Mouse (Mus musculus): ENCODE data around the gene Osbpl9. TPM values are rescaled to one million over a fixed set of nuclear protein-coding genes. Genes with fewer than 3 reads are reported as not detected.

Osbpl9 gene
- polyA plus RNA-seq, 1 experiment from 2014 or later = 60.0 TPM

DNA sequence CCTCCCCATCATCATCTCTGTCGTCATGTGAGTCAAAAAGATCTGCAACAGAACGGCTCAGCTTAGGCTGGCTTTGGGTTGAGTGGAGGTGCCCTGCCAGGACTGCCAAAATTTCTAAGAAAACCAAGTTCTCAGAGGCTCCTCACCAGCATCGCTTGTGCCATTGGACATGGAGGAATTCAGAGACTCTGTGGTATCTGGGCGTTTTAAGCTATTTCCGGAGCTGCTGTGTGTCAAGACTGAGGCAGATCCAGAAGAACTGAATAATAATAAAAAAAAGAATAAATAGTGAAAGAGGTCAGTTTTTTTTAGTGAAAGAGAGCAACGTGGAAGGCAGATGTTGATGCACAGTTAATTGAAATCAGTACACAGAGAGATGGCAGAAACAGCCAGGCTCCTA lies 129.2 kb downstream of the Osbpl9 start:
- no peak overlapping the region for H3K9ac ChIP-seq
- no peak for ATAC-seq (ENCODE audit: insufficient read depth)
- H3K4me1 ChIP-seq (ENCODE audit: insufficient read depth) = no peaks in the 10 kb centered on the region
- H3K27ac ChIP-seq (ENCODE audit: low read depth) = no peak overlapping the region
- no peaks in the 10 kb centered on the region for H3K9me3 ChIP-seq (ENCODE audit: low read depth, low read length)
- no peak for TF ChIP-seq CTCF (IDR thresholded peaks at IDR 0.05; ENCODE audit: low read depth)
- H3K27me3 ChIP-seq (ENCODE audit: insufficient read depth, low read length) = no peaks in the 10 kb centered on the region
- no peak for DNase-seq
- no peak overlapping the region for H3K4me3 ChIP-seq (ENCODE audit: low read depth, low read length)
- 64% methylated on average over 6 of the region's 6 CpGs for WGBS
- H3K36me3 ChIP-seq (ENCODE audit: insufficient read depth) = peaks cover 34% of the 10 kb centered on the region; the same call in 1 of the 2 replicates
- no peak overlapping the region for H3K4me2 ChIP-seq

- 91% methylated on average over 5 of the region's 5 CpGs for WGBS
- H3K27me3 ChIP-seq (ENCODE audit: insufficient read depth, low read length) = no peaks in the 10 kb centered on the region
- no peak for TF ChIP-seq CTCF (IDR thresholded peaks at IDR 0.05; ENCODE audit: low read depth)
- no peaks in the 10 kb centered on the region for H3K9me3 ChIP-seq (ENCODE audit: low read depth, low read length)
- H3K27ac ChIP-seq (ENCODE audit: low read depth) = no peak overlapping the region
- ATAC-seq (ENCODE audit: insufficient read depth) (no peak), DNase-seq (no peak)
- H3K36me3 ChIP-seq (ENCODE audit: insufficient read depth) = peaks cover 84% of the 10 kb centered on the region
- no peak overlapping the region for H3K4me2 ChIP-seq
- H3K4me3 ChIP-seq (ENCODE audit: low read depth, low read length) = no peak overlapping the region
- no peaks in the 10 kb centered on the region for H3K4me1 ChIP-seq (ENCODE audit: insufficient read depth)
- no peak overlapping the region for H3K9ac ChIP-seq
These were observed 136.4 kb downstream of the Osbpl9 start for GRCm38 (mm10) chr4:109065714-109066113.

GRCm38 (mm10) chr4:109064941-109065340 lies 137.1 kb downstream of the Osbpl9 start:
- no peak for TF ChIP-seq CTCF (IDR thresholded peaks at IDR 0.05; ENCODE audit: low read depth)
- Histone ChIP-seq H3K9me3 (ENCODE audit: low read depth, low read length) (no peaks in the 10 kb centered on the region), H3K36me3 (ENCODE audit: insufficient read depth) (peaks cover 85% of the 10 kb centered on the region), H3K9ac (no peak overlapping the region), H3K27ac (ENCODE audit: low read depth) (no peak overlapping the region), H3K4me1 (ENCODE audit: insufficient read depth) (no peaks in the 10 kb centered on the region), H3K4me3 (ENCODE audit: low read depth, low read length) (no peak overlapping the region), H3K27me3 (ENCODE audit: insufficient read depth, low read length) (no peaks in the 10 kb centered on the region), H3K4me2 (no peak overlapping the region)
- DNase-seq = no peak
- WGBS = 94% methylated on average over 6 of the region's 6 CpGs
- no peak for ATAC-seq (ENCODE audit: insufficient read depth)

GRCm38 (mm10) chr4:109059255-109059821 lies 142.7 kb downstream of the Osbpl9 start:
- no peak overlapping the region for H3K4me3 ChIP-seq (ENCODE audit: low read depth, low read length)
- no peak overlapping the region for H3K4me2 ChIP-seq
- H3K4me1 ChIP-seq (ENCODE audit: insufficient read depth) = no peaks in the 10 kb centered on the region
- no peak overlapping the region for H3K9ac ChIP-seq
- TF ChIP-seq CTCF (IDR thresholded peaks at IDR 0.05; ENCODE audit: low read depth) = no peak
- H3K9me3 ChIP-seq (ENCODE audit: low read depth, low read length) = no peaks in the 10 kb centered on the region
- H3K27me3 ChIP-seq (ENCODE audit: insufficient read depth, low read length) = no peaks in the 10 kb centered on the region
- peak; percentile 25 for DNase-seq
- 78% methylated on average over 4 of the region's 4 CpGs for WGBS
- no peak overlapping the region for H3K27ac ChIP-seq (ENCODE audit: low read depth)
- no peak for ATAC-seq (ENCODE audit: insufficient read depth)
- peaks cover 96% of the 10 kb centered on the region for H3K36me3 ChIP-seq (ENCODE audit: insufficient read depth)

GRCm38 (mm10) chr4:109057640-109058039 lies 144.4 kb downstream of the Osbpl9 start:
- whole genome bisulfite sequencing = 92% methylated on average over 8 of the region's 8 CpGs

DNA sequence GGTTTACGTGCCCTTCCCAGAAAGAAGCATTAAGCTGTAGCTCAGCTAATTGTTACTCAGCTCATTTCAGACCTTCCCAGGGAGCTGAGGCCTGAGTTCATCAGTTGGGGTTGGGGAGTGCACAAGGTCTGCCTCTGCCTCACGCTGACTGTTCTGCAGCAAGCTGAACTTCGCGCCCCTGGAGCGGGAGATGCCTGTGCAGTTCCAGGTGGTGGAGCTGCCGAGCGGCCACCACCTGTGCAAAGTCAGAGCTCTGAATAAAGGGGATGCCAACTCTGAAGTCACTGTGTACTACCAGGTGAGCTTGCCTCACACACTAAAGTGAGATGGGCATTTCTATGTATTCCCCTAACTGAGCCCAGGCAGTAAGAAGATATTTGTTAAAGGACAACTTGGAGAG lies 145.7 kb downstream of the Osbpl9 start:
- DNase-seq (no peak), ATAC-seq (ENCODE audit: insufficient read depth) (no peak)
- Histone ChIP-seq H3K27me3 (ENCODE audit: insufficient read depth, low read length) (no peaks in the 10 kb centered on the region), H3K4me2 (no peak overlapping the region), H3K36me3 (ENCODE audit: insufficient read depth) (peaks cover 84% of the 10 kb centered on the region), H3K9ac (no peak overlapping the region), H3K27ac (ENCODE audit: low read depth) (no peak overlapping the region), H3K9me3 (ENCODE audit: low read depth, low read length) (no peaks in the 10 kb centered on the region), H3K4me3 (ENCODE audit: low read depth, low read length) (no peak overlapping the region), H3K4me1 (ENCODE audit: insufficient read depth) (no peaks in the 10 kb centered on the region)
- TF ChIP-seq CTCF (IDR thresholded peaks at IDR 0.05; ENCODE audit: low read depth) = no peak
- WGBS = 78% methylated on average over 7 of the region's 7 CpGs

More at GRCm38 (mm10) chr4:109057640-109058039, 144.4 kb downstream of the Osbpl9 start:
- Histone ChIP-seq H3K27ac (ENCODE audit: low read depth) (no peak overlapping the region), H3K4me1 (ENCODE audit: insufficient read depth) (no peaks in the 10 kb centered on the region), H3K36me3 (ENCODE audit: insufficient read depth) (peaks cover 92% of the 10 kb centered on the region), H3K9ac (no peak overlapping the region), H3K4me3 (ENCODE audit: low read depth, low read length) (no peak overlapping the region), H3K27me3 (ENCODE audit: insufficient read depth, low read length) (no peaks in the 10 kb centered on the region), H3K4me2 (no peak overlapping the region), H3K9me3 (ENCODE audit: low read depth, low read length) (no peaks in the 10 kb centered on the region)
- DNase-seq (no peak), ATAC-seq (ENCODE audit: insufficient read depth) (no peak)
- no peak for TF ChIP-seq CTCF (IDR thresholded peaks at IDR 0.05; ENCODE audit: low read depth)

DNA sequence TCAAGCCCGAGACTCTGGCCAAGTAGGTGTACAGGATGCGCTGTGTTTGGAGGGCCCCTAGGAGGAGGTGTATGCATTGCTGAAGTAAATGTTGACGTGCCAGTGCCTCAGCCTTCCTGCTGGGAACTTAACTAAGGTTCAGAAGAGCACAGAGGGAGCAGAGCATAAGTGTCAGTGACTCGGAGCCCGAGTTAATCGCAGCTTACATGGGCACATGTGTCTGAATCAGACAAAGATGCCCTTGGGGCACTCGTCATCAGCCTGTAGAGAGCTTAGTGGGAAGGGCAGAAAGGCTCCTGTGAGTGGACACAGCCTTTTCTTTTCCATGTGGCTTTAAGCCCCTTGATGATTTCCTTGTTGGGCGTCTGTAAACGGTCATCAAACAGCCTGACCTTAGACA lies 148.1 kb downstream of the Osbpl9 start:
- Histone ChIP-seq H3K27ac (ENCODE audit: low read depth) (no peak overlapping the region), H3K27me3 (ENCODE audit: insufficient read depth, low read length) (no peaks in the 10 kb centered on the region), H3K4me2 (no peak overlapping the region), H3K9ac (no peak overlapping the region), H3K36me3 (ENCODE audit: insufficient read depth) (peaks cover 82% of the 10 kb centered on the region), H3K9me3 (ENCODE audit: low read depth, low read length) (no peaks in the 10 kb centered on the region), H3K4me1 (ENCODE audit: insufficient read depth) (no peaks in the 10 kb centered on the region), H3K4me3 (ENCODE audit: low read depth, low read length) (no peak overlapping the region)
- WGBS = 85% methylated on average over 9 of the region's 9 CpGs
- TF ChIP-seq CTCF (IDR thresholded peaks at IDR 0.05; ENCODE audit: low read depth) = no peak
- ATAC-seq (ENCODE audit: insufficient read depth) = no peak
- DNase-seq = no peak
